Mouse (Mus musculus) megakaryocyte, embryonic 14.5 days (primary cell): Measurements from ENCODE around the gene Bysl.

ENCODE experiments used
- FLI1 ChIP-seq: IDR thresholded peaks from 2 replicates; pipeline ENCODE4 v1.6.1; 2012; ENCODE audit warnings: low read length, inconsistent platforms, mixed read lengths
- GATA1 ChIP-seq: IDR thresholded peaks from 3 replicates; pipeline ENCODE4 v1.6.1; 2012; ENCODE audit warnings: mixed read lengths, low read length, inconsistent platforms, borderline replicate concordance

DNA sequence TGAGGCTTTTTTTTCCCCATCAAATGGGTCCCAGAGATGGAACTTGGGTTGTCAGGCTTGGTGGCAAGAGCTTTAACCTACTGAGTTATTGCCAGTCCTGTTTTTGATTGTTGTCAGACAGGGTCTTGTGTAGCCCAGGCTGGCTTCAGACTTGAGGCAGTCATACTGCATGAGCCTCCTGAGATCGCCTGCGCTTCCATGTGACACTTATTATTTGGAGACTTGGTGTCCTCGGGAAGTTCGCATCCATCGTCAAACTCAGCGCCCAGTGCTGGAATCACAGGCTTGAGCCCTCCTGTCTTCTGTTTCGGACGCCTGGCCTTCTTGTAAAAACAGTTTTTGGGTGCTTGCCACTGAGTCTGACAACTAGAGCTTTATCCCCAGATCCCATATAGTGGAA is 4.8 kb upstream of the Bysl start:
- TF ChIP-seq GATA1, result no peak
- TF ChIP-seq FLI1, result no peak
